Mouse (Mus musculus): ENCODE results near the gene Tmem178b.

DNA sequence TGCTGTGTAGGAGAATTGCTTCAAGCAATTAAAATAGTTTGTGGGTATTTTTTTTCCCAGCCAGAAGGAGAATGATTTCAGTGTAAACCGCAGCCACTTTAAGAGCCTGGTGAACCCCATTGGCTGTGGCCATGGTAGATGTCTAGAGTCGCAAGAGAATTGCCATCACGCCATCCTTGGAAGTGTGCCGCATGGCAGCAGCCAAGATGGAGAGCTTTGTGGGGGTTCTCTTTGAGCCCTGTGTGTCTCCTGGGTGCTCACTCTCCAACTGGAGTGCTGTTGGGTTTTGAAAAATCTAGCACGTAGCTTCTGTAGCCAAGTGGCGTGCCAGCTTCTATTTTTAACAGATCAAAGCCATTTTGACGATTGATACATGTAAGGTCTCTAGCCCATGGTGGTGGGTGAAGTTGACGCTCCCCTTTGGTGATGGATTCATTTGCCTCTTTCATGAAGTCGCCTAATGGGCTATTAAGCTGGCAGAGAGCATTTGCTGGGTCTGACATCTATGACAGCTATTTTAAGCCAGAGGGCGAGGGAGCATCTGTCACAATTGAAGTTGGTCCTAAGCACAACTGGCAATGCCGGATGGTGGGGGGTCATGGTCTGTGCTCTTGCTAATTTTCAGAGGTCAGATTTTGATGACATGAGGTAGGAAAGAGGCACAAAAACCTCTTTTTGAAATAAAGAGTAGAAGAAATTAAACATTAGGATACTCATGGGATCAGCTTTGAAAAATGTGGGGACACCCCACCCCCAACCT lies 133.1 kb downstream of the Tmem178b start:
- TF ChIP-seq CTCF (IDR thresholded peaks at IDR 0.05; ENCODE audit: extremely low read depth, insufficient read depth, insufficient read length, insufficient replicate concordance) (no peak), POLR2A (IDR thresholded peaks at IDR 0.05; ENCODE audit: low read depth, low read length) (no peak)
